Mouse (Mus musculus) kidney, adult 18-20 months (tissue): ENCODE measurements around the gene Bmpr1b.
A peak's percentile ranks its signal among the peaks of the same experiment; 100 is the strongest.

Experiments
- DNase-seq: peaks from one replicate; pipeline ENCODE4 v3.0.0; 2021

The Bmpr1b gene

GRCm38 (mm10) chr3:142113208-142113607 lies 56.0 kb downstream of the Bmpr1b start:
- DNase-seq = no peak

- DNase-seq = no peak
Observed at GRCm38 (mm10) chr3:142106227-142106626, 63.0 kb downstream of the Bmpr1b start.

GRCm38 (mm10) chr3:142104027-142104805 lies 65.0 kb downstream of the Bmpr1b start:
- DNase-seq = no peak

- no peak for DNase-seq
Observed at GRCm38 (mm10) chr3:142103622-142104021, 65.6 kb downstream of the Bmpr1b start.

GRCm38 (mm10) chr3:142099151-142099550 lies 70.1 kb downstream of the Bmpr1b start:
- DNase-seq = no peak

- no peak for DNase-seq
Observed at GRCm38 (mm10) chr3:142094049-142094448, 75.2 kb downstream of the Bmpr1b start.

- DNase-seq = no peak
Observed at GRCm38 (mm10) chr3:142089684-142090083, 79.5 kb downstream of the Bmpr1b start.

GRCm38 (mm10) chr3:142085938-142086337 lies 83.3 kb downstream of the Bmpr1b start:
- no peak for DNase-seq

- DNase-seq = no peak
Observed at GRCm38 (mm10) chr3:142084091-142084490, 85.1 kb downstream of the Bmpr1b start.

- DNase-seq = no peak
Observed at GRCm38 (mm10) chr3:142077723-142078302, 91.4 kb downstream of the Bmpr1b start.

GRCm38 (mm10) chr3:142071601-142072000 lies 97.6 kb downstream of the Bmpr1b start:
- no peak for DNase-seq

- DNase-seq = no peak
Observed at GRCm38 (mm10) chr3:142066792-142067346, 102.4 kb downstream of the Bmpr1b start.

GRCm38 (mm10) chr3:142065111-142065510 lies 104.1 kb downstream of the Bmpr1b start:
- no peak for DNase-seq

- DNase-seq = peak; percentile 6
Observed at GRCm38 (mm10) chr3:142063536-142064226, 105.5 kb downstream of the Bmpr1b start.

GRCm38 (mm10) chr3:142061267-142061666 lies 108.0 kb downstream of the Bmpr1b start:
- DNase-seq = no peak

- DNase-seq = no peak
Observed at GRCm38 (mm10) chr3:142059890-142060289, 109.3 kb downstream of the Bmpr1b start.

GRCm38 (mm10) chr3:142050681-142051080 lies 118.5 kb downstream of the Bmpr1b start:
- DNase-seq = no peak

- DNase-seq = no peak
Observed at GRCm38 (mm10) chr3:142049610-142050009, 119.6 kb downstream of the Bmpr1b start.

- DNase-seq = no peak
Observed at GRCm38 (mm10) chr3:142049093-142049492, 120.1 kb downstream of the Bmpr1b start.

- no peak for DNase-seq
Observed at GRCm38 (mm10) chr3:142048493-142048892, 120.7 kb downstream of the Bmpr1b start.

- DNase-seq = no peak
Observed at GRCm38 (mm10) chr3:142043463-142043862, 125.8 kb downstream of the Bmpr1b start.

- no peak for DNase-seq
Observed at GRCm38 (mm10) chr3:142043006-142043405, 126.2 kb downstream of the Bmpr1b start.

GRCm38 (mm10) chr3:142040345-142040744 lies 128.9 kb downstream of the Bmpr1b start:
- DNase-seq = no peak

- no peak for DNase-seq
Observed at GRCm38 (mm10) chr3:142034160-142034559, 135.1 kb downstream of the Bmpr1b start.
